Mouse (Mus musculus): ENCODE results near the gene Kcna5. TPM values are rescaled to one million over a fixed set of nuclear protein-coding genes. Genes with fewer than 3 reads are reported as not detected.

The Kcna5 gene
- polyA plus RNA-seq, 1 experiment: 0.63 TPM

DNA sequence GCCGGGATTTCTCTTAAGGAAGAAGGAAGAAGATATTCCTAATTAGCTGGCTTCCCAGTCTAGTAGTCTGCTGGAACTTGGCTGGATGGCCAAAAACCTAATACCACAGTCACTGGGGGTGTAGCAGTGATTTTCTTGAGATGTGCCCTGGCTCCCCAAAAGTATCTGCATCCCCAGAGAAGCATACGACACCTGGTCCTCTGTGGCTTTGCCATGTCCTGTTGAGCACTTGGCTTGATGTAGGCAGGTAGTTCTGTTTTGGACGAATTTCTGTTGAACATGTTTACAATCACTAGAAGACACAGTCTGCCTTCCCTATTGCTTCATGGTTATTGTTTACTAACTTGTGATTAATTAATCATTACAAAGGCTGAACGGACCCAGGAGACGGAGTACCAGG is 37.8 kb upstream of the Kcna5 start:
- TF ChIP-seq CTCF (IDR thresholded peaks at IDR 0.05; ENCODE audit: extremely low read depth, insufficient read length, insufficient replicate concordance, low read depth, low read length) (no peak), POLR2A (IDR thresholded peaks at IDR 0.05; ENCODE audit: low read depth, low read length) (no peak)
- no peaks in the 10 kb centered on the region for H3K4me1 ChIP-seq (ENCODE audit: control insufficient read depth, insufficient read depth, insufficient read length, low read length)
- H3K27ac ChIP-seq (ENCODE audit: insufficient read depth, low read depth, low read length): no peak overlapping the region
- no peak overlapping the region for H3K4me3 ChIP-seq (ENCODE audit: low read depth, low read length)
- no peaks in the 10 kb centered on the region for H3K36me3 ChIP-seq (ENCODE audit: control insufficient read depth, insufficient read depth, low read length)
- H3K27me3 ChIP-seq (ENCODE audit: control insufficient read depth, insufficient read depth, low read length): no peaks in the 10 kb centered on the region
- WGBS: 66% methylated on average over 5 of the region's 5 CpGs

DNA sequence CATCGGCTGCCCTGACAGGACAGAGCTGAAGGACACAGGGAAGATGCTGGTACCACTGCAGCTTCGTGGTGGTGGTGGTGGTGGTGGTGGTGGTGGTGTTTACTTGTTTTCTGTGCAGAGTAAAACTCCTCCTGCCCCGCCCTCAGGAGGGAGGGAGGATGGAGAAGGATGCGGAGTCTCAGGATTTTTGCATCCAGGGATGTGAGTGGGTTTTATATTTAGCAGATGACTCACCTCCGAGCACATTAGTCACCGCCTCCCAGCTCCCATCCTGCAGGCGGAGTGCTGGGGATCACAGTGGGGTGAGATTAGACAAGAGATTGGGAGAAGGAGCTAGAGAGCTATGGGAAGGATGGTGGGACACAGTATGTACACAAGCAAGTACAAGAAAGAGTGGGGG is 34.6 kb upstream of the Kcna5 start:
- Histone ChIP-seq H3K4me1 (ENCODE audit: control insufficient read depth, insufficient read depth, insufficient read length, low read length) (no peaks in the 10 kb centered on the region), H3K4me3 (ENCODE audit: low read depth, low read length) (no peak overlapping the region), H3K27me3 (ENCODE audit: control insufficient read depth, insufficient read depth, low read length) (no peaks in the 10 kb centered on the region), H3K36me3 (ENCODE audit: control insufficient read depth, insufficient read depth, low read length) (no peaks in the 10 kb centered on the region), H3K27ac (ENCODE audit: insufficient read depth, low read depth, low read length) (no peak overlapping the region)
- 60% methylated on average over 7 of the region's 7 CpGs for WGBS
- TF ChIP-seq POLR2A (IDR thresholded peaks at IDR 0.05; ENCODE audit: low read depth, low read length) (no peak), CTCF (IDR thresholded peaks at IDR 0.05; ENCODE audit: extremely low read depth, insufficient read length, insufficient replicate concordance, low read depth, low read length) (no peak)

GRCm38 (mm10) chr6:126568046-126568830 is 33.0 kb upstream of the Kcna5 start:
- Histone ChIP-seq H3K4me1 (ENCODE audit: control insufficient read depth, insufficient read depth, insufficient read length, low read length) (no peaks in the 10 kb centered on the region), H3K27ac (ENCODE audit: insufficient read depth, low read depth, low read length) (no peak overlapping the region), H3K4me3 (ENCODE audit: low read depth, low read length) (no peak overlapping the region), H3K36me3 (ENCODE audit: control insufficient read depth, insufficient read depth, low read length) (no peaks in the 10 kb centered on the region), H3K27me3 (ENCODE audit: control insufficient read depth, insufficient read depth, low read length) (no peaks in the 10 kb centered on the region)
- WGBS: 78% methylated on average over 14 of the region's 14 CpGs
- TF ChIP-seq POLR2A (IDR thresholded peaks at IDR 0.05; ENCODE audit: low read depth, low read length) (no peak), CTCF (IDR thresholded peaks at IDR 0.05; ENCODE audit: extremely low read depth, insufficient read length, insufficient replicate concordance, low read depth, low read length) (no peak)

- Histone ChIP-seq H3K4me3 (ENCODE audit: low read depth, low read length) (no peak overlapping the region), H3K27me3 (ENCODE audit: control insufficient read depth, insufficient read depth, low read length) (no peaks in the 10 kb centered on the region), H3K27ac (ENCODE audit: insufficient read depth, low read depth, low read length) (no peak overlapping the region), H3K36me3 (ENCODE audit: control insufficient read depth, insufficient read depth, low read length) (no peaks in the 10 kb centered on the region), H3K4me1 (ENCODE audit: control insufficient read depth, insufficient read depth, insufficient read length, low read length) (no peaks in the 10 kb centered on the region)
- TF ChIP-seq CTCF (IDR thresholded peaks at IDR 0.05; ENCODE audit: extremely low read depth, insufficient read length, insufficient replicate concordance, low read depth, low read length) (no peak), POLR2A (IDR thresholded peaks at IDR 0.05; ENCODE audit: low read depth, low read length) (no peak)
- 86% methylated on average over 9 of the region's 9 CpGs for WGBS
Measured at GRCm38 (mm10) chr6:126567326-126567725, 32.1 kb upstream of the Kcna5 start.

- TF ChIP-seq CTCF (IDR thresholded peaks at IDR 0.05; ENCODE audit: extremely low read depth, insufficient read length, insufficient replicate concordance, low read depth, low read length): no peak
- H3K4me1 ChIP-seq (ENCODE audit: control insufficient read depth, insufficient read depth, insufficient read length, low read length): no peaks in the 10 kb centered on the region
- no peaks in the 10 kb centered on the region for H3K36me3 ChIP-seq (ENCODE audit: control insufficient read depth, insufficient read depth, low read length)
- no peak overlapping the region for H3K4me3 ChIP-seq (ENCODE audit: low read depth, low read length)
- no peaks in the 10 kb centered on the region for H3K27me3 ChIP-seq (ENCODE audit: control insufficient read depth, insufficient read depth, low read length)
- 58% methylated on average over 6 of the region's 6 CpGs for WGBS
- no peak overlapping the region for H3K27ac ChIP-seq (ENCODE audit: insufficient read depth, low read depth, low read length)
Measured at GRCm38 (mm10) chr6:126564376-126564775, 29.2 kb upstream of the Kcna5 start.

DNA sequence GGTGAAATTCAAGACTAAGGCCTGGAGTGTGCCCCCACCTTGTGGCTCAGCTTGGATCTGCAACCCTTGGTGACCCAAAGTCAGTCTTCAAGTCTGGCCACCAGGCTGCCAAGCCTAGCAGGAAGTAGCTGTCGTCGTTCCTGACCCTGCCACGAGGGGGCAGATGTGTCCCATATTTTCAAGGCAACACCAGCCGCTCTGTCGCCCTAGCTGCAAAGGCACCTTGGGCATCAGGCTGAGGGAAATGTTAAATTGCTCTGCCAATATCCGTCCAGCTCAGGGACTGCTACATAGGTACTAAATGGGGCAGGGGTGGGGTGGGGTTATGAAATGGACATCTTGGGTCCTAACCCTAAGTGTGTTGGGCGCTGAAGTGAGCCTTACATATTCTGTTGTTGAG is 28.7 kb upstream of the Kcna5 start:
- no peaks in the 10 kb centered on the region for H3K36me3 ChIP-seq (ENCODE audit: control insufficient read depth, insufficient read depth, low read length)
- WGBS: 15% methylated on average over 7 of the region's 7 CpGs

DNA sequence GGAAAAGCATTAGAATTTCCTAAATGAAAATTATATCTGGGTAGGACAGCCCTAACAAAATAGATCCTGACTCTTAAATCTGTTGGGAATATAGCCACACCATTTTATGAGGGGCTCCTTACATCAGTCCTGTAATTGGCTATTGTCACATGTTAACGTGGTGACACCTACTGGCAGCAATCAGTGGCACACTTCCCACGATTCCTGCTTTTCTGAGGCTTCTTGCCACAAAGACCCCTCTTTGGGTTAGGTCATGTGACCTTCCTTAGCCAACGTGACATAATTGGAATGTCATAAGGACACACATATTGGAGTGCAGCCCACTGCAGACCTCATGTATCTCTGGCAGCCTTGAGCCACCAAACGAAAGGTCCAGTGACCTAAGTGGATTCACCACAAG is 26.5 kb upstream of the Kcna5 start:
- 26% methylated on average over 4 of the region's 4 CpGs for WGBS
- no peak overlapping the region for H3K27ac ChIP-seq (ENCODE audit: insufficient read depth, low read depth, low read length)
- H3K4me1 ChIP-seq (ENCODE audit: control insufficient read depth, insufficient read depth, insufficient read length, low read length): no peaks in the 10 kb centered on the region
- no peaks in the 10 kb centered on the region for H3K36me3 ChIP-seq (ENCODE audit: control insufficient read depth, insufficient read depth, low read length)
- TF ChIP-seq POLR2A (IDR thresholded peaks at IDR 0.05; ENCODE audit: low read depth, low read length) (no peak), CTCF (IDR thresholded peaks at IDR 0.05; ENCODE audit: extremely low read depth, insufficient read length, insufficient replicate concordance, low read depth, low read length) (no peak)
- H3K4me3 ChIP-seq (ENCODE audit: low read depth, low read length): no peak overlapping the region
- no peaks in the 10 kb centered on the region for H3K27me3 ChIP-seq (ENCODE audit: control insufficient read depth, insufficient read depth, low read length)

More for the DNA sequence above, 28.7 kb upstream of the Kcna5 start:
- peak; percentile 70; the same call in 1 of the 2 replicates for TF ChIP-seq CTCF (IDR thresholded peaks at IDR 0.05; ENCODE audit: extremely low read depth, insufficient read length, insufficient replicate concordance, low read depth, low read length)
- no peak for TF ChIP-seq POLR2A (IDR thresholded peaks at IDR 0.05; ENCODE audit: low read depth, low read length)
- no peak overlapping the region for H3K27ac ChIP-seq (ENCODE audit: insufficient read depth, low read depth, low read length)
- no peaks in the 10 kb centered on the region for H3K4me1 ChIP-seq (ENCODE audit: control insufficient read depth, insufficient read depth, insufficient read length, low read length)
- no peak overlapping the region for H3K4me3 ChIP-seq (ENCODE audit: low read depth, low read length)
- no peaks in the 10 kb centered on the region for H3K27me3 ChIP-seq (ENCODE audit: control insufficient read depth, insufficient read depth, low read length)
